Mouse (Mus musculus) layer of hippocampus, adult 9-11 months (tissue): Measurements from ENCODE around the gene Cd7.

Experiments used
- DNase-seq: peaks from one replicate; pipeline ENCODE4 v3.0.0; 2022

Cd7 gene

GRCm38 (mm10) chr11:120989523-120989922, 49.7 kb downstream of the Cd7 start:
- no peak for DNase-seq

- no peak for DNase-seq
Measured at GRCm38 (mm10) chr11:120988410-120988809, 50.8 kb downstream of the Cd7 start.

- DNase-seq: no peak
Measured at GRCm38 (mm10) chr11:120987608-120988007, 51.6 kb downstream of the Cd7 start.
